Mouse (Mus musculus) hindbrain, embryonic 10.5 days (tissue): Measurements from ENCODE around the gene Suclg2. TPM values are rescaled to one million over a fixed set of nuclear protein-coding genes. Genes with fewer than 3 reads are reported as not detected.
A peak's percentile ranks its signal among the peaks of the same experiment; 100 is the strongest.

Source experiments
- DNase-seq: peaks from one replicate; pipeline ENCODE4 v3.0.0-alpha.2; 2017; ENCODE audit warnings: low spot score
- H3K27ac ChIP-seq: fragments of 300-500 bp; sonication (generic); 2 replicates; pipeline ENCODE4 v1.5.1; 2016; ENCODE audit warnings: mild to moderate bottlenecking, moderate library complexity
- H3K27me3 ChIP-seq: fragments of 300-500 bp; sonication (generic); 2 replicates; pipeline ENCODE4 v1.6.1; 2016; ENCODE audit warnings: mild to moderate bottlenecking; ENCODE audit not compliant: poor library complexity, insufficient read depth, severe bottlenecking
- H3K36me3 ChIP-seq: fragments of 300-500 bp; sonication (generic); 2 replicates; pipeline ENCODE4 v1.6.1; 2016; ENCODE audit warnings: mild to moderate bottlenecking, moderate library complexity
- H3K4me1 ChIP-seq: fragments of 300-500 bp; sonication (generic); replicated peaks from 2 replicates; pipeline ENCODE4 v1.6.1; 2016; ENCODE audit warnings: mild to moderate bottlenecking
- H3K4me3 ChIP-seq: fragments of 300-500 bp; sonication (generic); 2 replicates; pipeline ENCODE4 v1.5.1; 2016; ENCODE audit warnings: mild to moderate bottlenecking, moderate library complexity
- H3K9me3 ChIP-seq: fragments of 300-500 bp; sonication (generic); 2 replicates; pipeline ENCODE4 v1.6.1; 2016; ENCODE audit warnings: mild to moderate bottlenecking, moderate library complexity
- WGBS: fragments of 180-500 bp; shearing (Covaris S2); methylation state at CpG from one replicate; pipeline ENCODE4 v1.1.7; 2016; 5-methylcytosine and 5-hydroxymethylcytosine counted together
- polyA plus RNA-seq: library from polyadenylated mRNA; unstranded; fragments of >200 nt; fragmentation: Nextera tagmentation; extraction: Ambion mirVana; gene quantifications from 2 replicates; pipeline ENCODE4 v1.2.1, GENCODE M21; 2016

Suclg2 gene
- polyA plus RNA-seq, 1 experiment from 2014 or later, result 35.8 TPM

GRCm38 (mm10) chr6:95694910-95695309 lies 23.7 kb downstream of the Suclg2 start:
- H3K27ac ChIP-seq, result no peak overlapping the region
- no peaks in the 10 kb centered on the region for H3K36me3 ChIP-seq
- DNase-seq, result no peak
- H3K4me3 ChIP-seq, result no peak overlapping the region
- H3K27me3 ChIP-seq, result no peaks in the 10 kb centered on the region
- WGBS, result 60% methylated on average over 4 of the region's 4 CpGs
- peaks cover 14% of the 10 kb centered on the region for H3K4me1 ChIP-seq
- H3K9me3 ChIP-seq, result no peaks in the 10 kb centered on the region

- Histone ChIP-seq H3K27me3 (no peaks in the 10 kb centered on the region), H3K4me3 (no peak overlapping the region), H3K9me3 (no peaks in the 10 kb centered on the region), H3K36me3 (no peaks in the 10 kb centered on the region), H3K27ac (no peak overlapping the region), H3K4me1 (peaks cover 12% of the 10 kb centered on the region)
- WGBS, result 79% methylated on average over 4 of the region's 4 CpGs
- DNase-seq, result peak; percentile 1
These were observed 33.4 kb downstream of the Suclg2 start for GRCm38 (mm10) chr6:95685242-95685641.

GRCm38 (mm10) chr6:95679718-95680117 lies 38.9 kb downstream of the Suclg2 start:
- no peak overlapping the region for H3K4me3 ChIP-seq
- no peaks in the 10 kb centered on the region for H3K27me3 ChIP-seq
- H3K9me3 ChIP-seq, result no peaks in the 10 kb centered on the region
- peak overlapping the region; percentile 50; the same call in 1 of the 2 replicates for H3K27ac ChIP-seq
- DNase-seq, result no peak
- H3K36me3 ChIP-seq, result no peaks in the 10 kb centered on the region
- WGBS, result 60% methylated on average over 3 of the region's 3 CpGs
- H3K4me1 ChIP-seq, result peaks cover 27% of the 10 kb centered on the region

GRCm38 (mm10) chr6:95679261-95679660 lies 39.3 kb downstream of the Suclg2 start:
- 35% methylated on average over 3 of the region's 3 CpGs for WGBS
- peaks cover 30% of the 10 kb centered on the region for H3K4me1 ChIP-seq
- H3K4me3 ChIP-seq, result no peak overlapping the region

GRCm38 (mm10) chr6:95676951-95677350 lies 41.6 kb downstream of the Suclg2 start:
- Histone ChIP-seq H3K4me3 (no peak overlapping the region), H3K4me1 (peaks cover 30% of the 10 kb centered on the region), H3K27me3 (no peaks in the 10 kb centered on the region), H3K9me3 (no peaks in the 10 kb centered on the region), H3K36me3 (0 out of 2 replicates have a peak, but pooled peaks cover 3% of the 10 kb centered on the region), H3K27ac (no peak overlapping the region)
- no peak for DNase-seq
- WGBS, result 91% methylated on average over 2 of the region's 2 CpGs

More at GRCm38 (mm10) chr6:95679261-95679660, 39.3 kb downstream of the Suclg2 start:
- Histone ChIP-seq H3K36me3 (no peaks in the 10 kb centered on the region), H3K9me3 (no peaks in the 10 kb centered on the region), H3K27ac (no peak overlapping the region), H3K27me3 (no peaks in the 10 kb centered on the region)
- DNase-seq, result no peak

- no peak overlapping the region for H3K27ac ChIP-seq
- no peaks in the 10 kb centered on the region for H3K27me3 ChIP-seq
- 0 out of 2 replicates have a peak, but pooled peaks cover 6% of the 10 kb centered on the region for H3K36me3 ChIP-seq
- DNase-seq, result no peak
- no peaks in the 10 kb centered on the region for H3K9me3 ChIP-seq
- no peak overlapping the region for H3K4me3 ChIP-seq
- H3K4me1 ChIP-seq, result peaks cover 30% of the 10 kb centered on the region
- 51% methylated on average over 4 of the region's 4 CpGs for whole genome bisulfite sequencing
These were observed 42.2 kb downstream of the Suclg2 start for GRCm38 (mm10) chr6:95676439-95676838.

- Histone ChIP-seq H3K27ac (no peak overlapping the region), H3K36me3 (0 out of 2 replicates have a peak, but pooled peaks cover 6% of the 10 kb centered on the region), H3K4me1 (peaks cover 28% of the 10 kb centered on the region), H3K9me3 (no peaks in the 10 kb centered on the region), H3K4me3 (no peak overlapping the region), H3K27me3 (no peaks in the 10 kb centered on the region)
- 52% methylated on average over 6 of the region's 6 CpGs for WGBS
- no peak for DNase-seq
These were observed 43.4 kb downstream of the Suclg2 start for GRCm38 (mm10) chr6:95675059-95675705.

GRCm38 (mm10) chr6:95674651-95675050 lies 43.9 kb downstream of the Suclg2 start:
- 49% methylated on average over 1 of the region's 1 CpGs for WGBS
- no peaks in the 10 kb centered on the region for H3K9me3 ChIP-seq
- no peak for DNase-seq

GRCm38 (mm10) chr6:95669335-95669729 lies 49.3 kb downstream of the Suclg2 start:
- no peak overlapping the region for H3K4me3 ChIP-seq
- peak; percentile 42 for DNase-seq
- 59% methylated on average over 3 of the region's 3 CpGs for WGBS
- H3K9me3 ChIP-seq, result no peaks in the 10 kb centered on the region
- no peaks in the 10 kb centered on the region for H3K4me1 ChIP-seq
- H3K27me3 ChIP-seq, result no peaks in the 10 kb centered on the region
- 0 out of 2 replicates have a peak, but pooled peaks cover 10% of the 10 kb centered on the region for H3K36me3 ChIP-seq
- H3K27ac ChIP-seq, result no peak overlapping the region

More at GRCm38 (mm10) chr6:95674651-95675050, 43.9 kb downstream of the Suclg2 start:
- Histone ChIP-seq H3K4me3 (no peak overlapping the region), H3K27me3 (no peaks in the 10 kb centered on the region), H3K36me3 (0 out of 2 replicates have a peak, but pooled peaks cover 6% of the 10 kb centered on the region), H3K4me1 (peaks cover 22% of the 10 kb centered on the region), H3K27ac (no peak overlapping the region)

- Histone ChIP-seq H3K27ac (no peak overlapping the region), H3K9me3 (no peaks in the 10 kb centered on the region), H3K4me3 (no peak overlapping the region), H3K27me3 (no peaks in the 10 kb centered on the region), H3K4me1 (no peaks in the 10 kb centered on the region), H3K36me3 (0 out of 2 replicates have a peak, but pooled peaks cover 10% of the 10 kb centered on the region)
- 93% methylated on average over 6 of the region's 6 CpGs for WGBS
- DNase-seq, result no peak
These were observed 49.8 kb downstream of the Suclg2 start for GRCm38 (mm10) chr6:95668629-95669334.

- 94% methylated on average over 8 of the region's 8 CpGs for WGBS
- peaks cover 12% of the 10 kb centered on the region; the same call in 1 of the 2 replicates for H3K36me3 ChIP-seq
- no peak overlapping the region for H3K27ac ChIP-seq
- no peaks in the 10 kb centered on the region for H3K27me3 ChIP-seq
- H3K9me3 ChIP-seq, result no peaks in the 10 kb centered on the region
- no peak overlapping the region for H3K4me3 ChIP-seq
- no peaks in the 10 kb centered on the region for H3K4me1 ChIP-seq
- no peak for DNase-seq
These were observed 60.9 kb downstream of the Suclg2 start for GRCm38 (mm10) chr6:95657671-95658070.

- Histone ChIP-seq H3K27me3 (no peaks in the 10 kb centered on the region), H3K4me1 (peaks cover 23% of the 10 kb centered on the region), H3K36me3 (peaks cover 12% of the 10 kb centered on the region; the same call in 1 of the 2 replicates), H3K4me3 (no peak overlapping the region), H3K9me3 (no peaks in the 10 kb centered on the region), H3K27ac (no peak overlapping the region)
- DNase-seq, result no peak
- 91% methylated on average over 3 of the region's 3 CpGs for WGBS
These were observed 64.9 kb downstream of the Suclg2 start for GRCm38 (mm10) chr6:95653662-95654061.

GRCm38 (mm10) chr6:95652774-95653173 lies 65.8 kb downstream of the Suclg2 start:
- H3K4me1 ChIP-seq, result peaks cover 23% of the 10 kb centered on the region
- H3K27ac ChIP-seq, result no peak overlapping the region
- H3K9me3 ChIP-seq, result no peaks in the 10 kb centered on the region
- H3K27me3 ChIP-seq, result no peaks in the 10 kb centered on the region
- H3K4me3 ChIP-seq, result no peak overlapping the region
- no peak for DNase-seq
- WGBS, result 87% methylated on average over 6 of the region's 6 CpGs
- peaks cover 11% of the 10 kb centered on the region; the same call in 1 of the 2 replicates for H3K36me3 ChIP-seq
